Mouse (Mus musculus) neural tube, embryonic 15.5 days (tissue): Measurements from ENCODE around the gene Polr2a. TPM values are rescaled to one million over a fixed set of nuclear protein-coding genes. Genes with fewer than 3 reads are reported as not detected.

Experiments
- ATAC-seq: fragments of 200-750 bp; cut with Nextera tagmentation; 2 replicates; pipeline ENCODE4 v1.8.0; 2017; ENCODE audit warnings: mild to moderate bottlenecking, moderate TSS enrichment, moderate library complexity; ENCODE audit not compliant: low FRiP score
- H3K27ac ChIP-seq: fragments of 300-500 bp; sonication (generic); replicated peaks from 2 replicates; pipeline ENCODE4 v1.5.1; 2015; ENCODE audit warnings: mild to moderate bottlenecking, inconsistent platforms
- H3K27me3 ChIP-seq: fragments of 300-500 bp; sonication (generic); replicated peaks from 2 replicates; pipeline ENCODE4 v1.6.1; 2015; ENCODE audit warnings: inconsistent platforms
- H3K36me3 ChIP-seq: fragments of 300-500 bp; sonication (generic); 2 replicates; pipeline ENCODE4 v1.6.1; 2015; ENCODE audit warnings: inconsistent platforms
- H3K4me1 ChIP-seq: fragments of 300-500 bp; sonication (generic); 2 replicates; pipeline ENCODE4 v1.6.1; 2015; ENCODE audit warnings: inconsistent platforms
- H3K4me2 ChIP-seq: fragments of 300-500 bp; sonication (generic); 2 replicates; pipeline ENCODE4 v1.6.1; 2015; ENCODE audit warnings: inconsistent platforms, mild to moderate bottlenecking, moderate library complexity
- H3K4me3 ChIP-seq: fragments of 300-500 bp; sonication (generic); replicated peaks from 2 replicates; pipeline ENCODE4 v1.5.1; 2015; ENCODE audit warnings: mild to moderate bottlenecking, inconsistent platforms
- H3K9ac ChIP-seq: fragments of 300-500 bp; sonication (generic); replicated peaks from 2 replicates; pipeline ENCODE4 v1.6.1; 2015; ENCODE audit warnings: mild to moderate bottlenecking, inconsistent platforms
- H3K9me3 ChIP-seq: fragments of 300-500 bp; sonication (generic); replicated peaks from 2 replicates; pipeline ENCODE4 v1.6.1; 2016; ENCODE audit warnings: inconsistent platforms
- WGBS: fragments of 180-500 bp; shearing (Covaris S2); methylation state at CpG from one replicate; pipeline ENCODE4 v1.1.7; 2015; ENCODE audit warnings: mixed read lengths; 5-methylcytosine and 5-hydroxymethylcytosine counted together
- polyA plus RNA-seq: library from polyadenylated mRNA; unstranded; fragments of >200 nt; fragmentation: Nextera tagmentation; extraction: Ambion mirVana; gene quantifications from 2 replicates; pipeline ENCODE4 v1.2.1, GENCODE M21; 2015

The Polr2a gene
- polyA plus RNA-seq, 1 experiment from 2014 or later: 13.2 TPM

DNA sequence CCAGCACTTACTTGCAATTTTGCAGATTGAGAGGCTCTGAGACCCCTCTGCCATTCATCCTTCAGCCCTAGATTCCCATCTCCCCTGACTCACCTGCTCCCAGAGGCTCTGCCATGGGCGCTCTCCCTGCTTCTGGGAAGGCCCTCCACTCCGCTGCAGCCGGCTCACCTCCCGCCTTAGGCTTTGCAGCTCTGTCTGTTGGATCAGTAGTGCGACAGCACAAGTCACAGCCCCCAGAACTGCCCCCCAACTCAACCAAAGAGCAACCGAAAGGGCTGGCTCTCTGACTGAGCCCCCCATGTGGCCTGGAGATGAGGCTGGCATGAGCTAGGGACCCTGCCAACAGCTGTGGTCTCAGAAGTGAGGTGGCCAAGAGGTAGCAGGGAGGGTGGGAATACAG lies 73.5 kb downstream of the Polr2a start:
- Histone ChIP-seq H3K4me2 (no peak overlapping the region), H3K36me3 (0 out of 2 replicates have a peak, but pooled peaks cover 4% of the 10 kb centered on the region), H3K27ac (no peak overlapping the region), H3K4me3 (no peak overlapping the region), H3K27me3 (no peaks in the 10 kb centered on the region; the same call in 1 of the 2 replicates), H3K9ac (no peak overlapping the region), H3K9me3 (no peaks in the 10 kb centered on the region), H3K4me1 (peaks cover 49% of the 10 kb centered on the region)
- ATAC-seq: no peak
- 75% methylated on average over 6 of the region's 6 CpGs for WGBS

DNA sequence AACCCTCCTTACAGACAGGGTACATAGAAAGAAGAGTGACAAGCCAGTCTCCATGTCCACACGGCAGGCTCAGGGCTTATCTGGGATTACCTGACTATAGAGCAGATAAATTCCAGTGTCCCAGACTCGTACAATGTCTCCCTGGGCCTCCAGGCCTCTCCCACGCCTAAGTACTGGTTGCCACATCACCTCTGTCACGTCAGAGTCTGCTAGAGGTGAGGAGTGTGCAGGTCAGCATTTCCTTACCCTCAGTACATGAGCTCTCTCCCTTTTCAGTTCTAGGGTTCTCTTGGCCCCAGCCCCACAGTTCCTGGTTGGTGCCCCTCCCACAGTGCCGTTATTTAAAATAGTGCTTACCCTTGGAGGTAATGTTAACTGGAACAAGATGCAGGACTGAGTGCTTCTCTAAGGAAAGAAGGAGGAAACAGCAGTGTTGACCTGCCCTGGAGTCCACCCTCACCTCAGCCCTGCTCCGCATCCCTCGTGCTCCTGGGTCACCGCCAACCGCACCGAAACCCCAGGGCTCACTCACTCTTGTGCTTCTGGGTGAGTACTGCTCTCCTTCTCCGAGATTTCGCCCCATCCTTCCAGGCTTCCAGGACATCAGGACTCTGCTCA lies 74.2 kb downstream of the Polr2a start:
- H3K36me3 ChIP-seq: peaks cover 9% of the 10 kb centered on the region
- no peaks in the 10 kb centered on the region; the same call in 1 of the 2 replicates for H3K27me3 ChIP-seq
- ATAC-seq: no peak
- no peak overlapping the region for H3K4me2 ChIP-seq
- H3K9me3 ChIP-seq: no peaks in the 10 kb centered on the region
- no peak overlapping the region for H3K27ac ChIP-seq
- H3K9ac ChIP-seq: no peak overlapping the region
- H3K4me1 ChIP-seq: peaks cover 55% of the 10 kb centered on the region
- 88% methylated on average over 12 of the region's 12 CpGs for WGBS
- H3K4me3 ChIP-seq: no peak overlapping the region

Other genes starting within 250 kb of the Polr2a start
- 3.1 and 3.5 TPM in 2 replicates for gene Dnah2, start 209.5 kb downstream of the Polr2a start, polyA plus RNA-seq
- gene Efnb3, start 198.4 kb downstream of the Polr2a start, polyA plus RNA-seq: 113 and 126 TPM in 2 replicates
- 18.1 and 18.8 TPM in 2 replicates for gene Wrap53, start 178.4 kb downstream of the Polr2a start, polyA plus RNA-seq
- gene Trp53, start 178.3 kb downstream of the Polr2a start, polyA plus RNA-seq: 51.8 and 85.1 TPM in 2 replicates
- gene Atp1b2, start 152.7 kb downstream of the Polr2a start, polyA plus RNA-seq: 76.7 and 77.0 TPM in 2 replicates
- not detected in 2 replicates for gene Shbg, start 140.7 kb downstream of the Polr2a start, polyA plus RNA-seq
- gene Sat2, start 136.6 kb downstream of the Polr2a start, polyA plus RNA-seq: 22.0 and 24.7 TPM in 2 replicates
- 32.5 and 38.7 TPM in 2 replicates for gene Fxr2, start 125.6 kb downstream of the Polr2a start, polyA plus RNA-seq
- gene Sox15, start 103.3 kb downstream of the Polr2a start, polyA plus RNA-seq: not detected in 2 replicates
- 95.1 and 101 TPM in 2 replicates for gene Mpdu1, start 96.0 kb downstream of the Polr2a start, polyA plus RNA-seq
- gene Cd68, start 92.5 kb downstream of the Polr2a start, polyA plus RNA-seq: 9.0 and 13.0 TPM in 2 replicates
- gene Eif4a1, start 86.2 kb downstream of the Polr2a start, polyA plus RNA-seq: 437 and 477 TPM in 2 replicates
- 90.8 and 109 TPM in 2 replicates for gene Senp3, start 76.6 kb downstream of the Polr2a start, polyA plus RNA-seq
- gene Tnfsf13, start 72.9 kb downstream of the Polr2a start, polyA plus RNA-seq: 0.19 and 0.43 TPM in 2 replicates
- 4.1 and 5.3 TPM in 2 replicates for gene Tnfsf12, start 62.8 kb downstream of the Polr2a start, polyA plus RNA-seq
- 1.8 and 2.3 TPM in 2 replicates for gene Tnfsfm13, start 62.5 kb downstream of the Polr2a start, polyA plus RNA-seq
- gene Slc35g3, start 3.3 kb upstream of the Polr2a start, polyA plus RNA-seq: 0.19 TPM in 1 of 2 replicates, not detected in the other
- gene Zbtb4, start 7.3 kb upstream of the Polr2a start, polyA plus RNA-seq: 4.7 and 5.3 TPM in 2 replicates
- 2.1 and 3.0 TPM in 2 replicates for gene Chrnb1, start 37.3 kb upstream of the Polr2a start, polyA plus RNA-seq
- gene Fgf11, start 43.2 kb upstream of the Polr2a start, polyA plus RNA-seq: 8.5 and 8.7 TPM in 2 replicates
- gene Tmem102, start 47.0 kb upstream of the Polr2a start, polyA plus RNA-seq: 1.1 and 4.2 TPM in 2 replicates
- gene Gm39566, start 56.7 kb upstream of the Polr2a start, polyA plus RNA-seq: not detected in 2 replicates
- gene Spem2, start 59.8 kb upstream of the Polr2a start, polyA plus RNA-seq: not detected in 2 replicates
- gene Spem1, start 63.5 kb upstream of the Polr2a start, polyA plus RNA-seq: 0.29 and 0.34 TPM in 2 replicates
- 19.4 and 21.4 TPM in 2 replicates for gene Nlgn2, start 79.1 kb upstream of the Polr2a start, polyA plus RNA-seq
- 368 and 430 TPM in 2 replicates for gene Tmem256, start 79.9 kb upstream of the Polr2a start, polyA plus RNA-seq
- 44.3 and 53.1 TPM in 2 replicates for gene Plscr3, start 87.7 kb upstream of the Polr2a start, polyA plus RNA-seq
- 0.19 and 1.9 TPM in 2 replicates for gene Tnk1, start 100.1 kb upstream of the Polr2a start, polyA plus RNA-seq
- not detected in 2 replicates for gene Tmem95, start 119.4 kb upstream of the Polr2a start, polyA plus RNA-seq
- 2.1 and 3.2 TPM in 2 replicates for gene Kctd11, start 122.8 kb upstream of the Polr2a start, polyA plus RNA-seq
- 0.40 and 16.3 TPM in 2 replicates for gene Acap1, start 136.9 kb upstream of the Polr2a start, polyA plus RNA-seq
- gene 2810408A11Rik, start 142.3 kb upstream of the Polr2a start, polyA plus RNA-seq: 6.3 and 6.5 TPM in 2 replicates
- 15.7 and 17.0 TPM in 2 replicates for gene Neurl4, start 142.4 kb upstream of the Polr2a start, polyA plus RNA-seq
- gene Gps2, start 155.3 kb upstream of the Polr2a start, polyA plus RNA-seq: 63.1 and 64.7 TPM in 2 replicates
- gene Eif5a, start 163.3 kb upstream of the Polr2a start, polyA plus RNA-seq: 1,034 and 1,270 TPM in 2 replicates
- gene Ybx2, start 177.2 kb upstream of the Polr2a start, polyA plus RNA-seq: 5.0 and 6.3 TPM in 2 replicates
- gene Slc2a4, start 189.6 kb upstream of the Polr2a start, polyA plus RNA-seq: 4.4 and 8.5 TPM in 2 replicates
- gene Cldn7, start 206.1 kb upstream of the Polr2a start, polyA plus RNA-seq: 0.33 and 64.8 TPM in 2 replicates
- 23.6 and 27.2 TPM in 2 replicates for gene Ctdnep1, start 222.5 kb upstream of the Polr2a start, polyA plus RNA-seq
- 159 and 167 TPM in 2 replicates for gene Elp5, start 223.9 kb upstream of the Polr2a start, polyA plus RNA-seq
- 549 and 565 TPM in 2 replicates for gene Gabarap, start 232.5 kb upstream of the Polr2a start, polyA plus RNA-seq
- 53.5 and 57.8 TPM in 2 replicates for gene Phf23, start 237.1 kb upstream of the Polr2a start, polyA plus RNA-seq
- 22.6 and 25.1 TPM in 2 replicates for gene Dvl2, start 242.0 kb upstream of the Polr2a start, polyA plus RNA-seq